In the genomic region with DNA sequence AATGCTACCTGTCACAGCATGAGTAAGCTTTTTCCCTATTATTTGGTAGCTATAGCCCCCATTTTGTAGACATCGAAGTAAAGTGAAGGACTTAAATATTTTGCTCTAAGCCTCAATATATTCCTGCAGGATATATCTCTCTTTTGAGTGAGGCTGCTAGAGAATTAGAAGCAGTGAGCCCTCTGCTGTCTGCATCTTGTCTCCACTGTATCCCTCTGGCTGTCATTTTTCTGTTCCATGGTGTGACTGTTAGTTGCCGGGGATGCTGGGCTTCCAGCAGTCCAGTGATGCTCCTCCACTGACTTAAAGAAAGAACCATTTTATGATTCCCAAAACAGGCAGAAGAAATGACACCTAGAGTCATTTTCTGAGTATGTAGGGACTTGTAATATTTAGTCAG, we compare ENCODE assay signal across 26 mouse cellular contexts.
DNase-seq lines count a peak whose midpoint lies in the region; ATAC-seq and TF ChIP-seq lines count a peak whose summit lies in the region.
"Had no signal": no experiment of that assay in that cellular context is flagged by ENCODE, and none has a peak within 500 bp of the region (broad histone marks: within the 10 kb centered on the region; RNA-seq: fewer than 3 reads in every experiment).

No protein-coding gene starts in this region.

- H3K4me2 ChIP-seq in forebrain, postnatal 0 days (ENCODE audit: low read depth) = no peak overlapping the region
- no peak overlapping the region for H3K4me2 ChIP-seq in forebrain, embryonic 14.5 days (ENCODE audit: low read length)
- no peak overlapping the region for H3K4me2 ChIP-seq in midbrain, postnatal 0 days (ENCODE audit: low read depth, low read length, poor library complexity, severe bottlenecking)
- H3K4me2 ChIP-seq in midbrain, embryonic 15.5 days = no peak overlapping the region
- H3K4me2 ChIP-seq: embryonic facial prominence, embryonic 12.5 days; forebrain, embryonic 13.5 days had no signal

- no peak for DNase-seq in forebrain, postnatal 0 days
- no peak for DNase-seq in forebrain, embryonic 14.5 days (ENCODE audit: low spot score)
- no peak for DNase-seq in layer of hippocampus, adult 2 months (ENCODE audit: low spot score in 2 of 2)
- no peak for DNase-seq in layer of hippocampus, adult 18-20 months (ENCODE audit: low spot score in 2 of 2)
- DNase-seq in midbrain, postnatal 0 days (ENCODE audit: low spot score) = no peak
- DNase-seq in brain, adult 2 months (ENCODE audit: low read depth, low spot score) = peak; percentile 53
- DNase-seq in ovary, postnatal 36 days (ENCODE audit: low spot score) = no peak
- DNase-seq: adrenal gland, adult 8-10 months; adrenal gland, postnatal 14 days; adrenal gland, postnatal 36 days; B cell, adult 2 months; cerebellum, adult 11 months; cerebellum, adult 18-20 months; cerebellum, adult 8-10 months; cerebellum, adult 9-11 months; cerebellum, postnatal 25 days had no signal

- 0 out of 2 replicates have a peak, but pooled peaks cover 4% of the 10 kb centered on the region for H3K9me3 ChIP-seq in forebrain, postnatal 0 days (ENCODE audit: low read length)
- no peaks in the 10 kb centered on the region for H3K9me3 ChIP-seq in forebrain, embryonic 14.5 days (replicated peaks; ENCODE audit: control insufficient read depth, low read length)
- no peaks in the 10 kb centered on the region for H3K9me3 ChIP-seq in midbrain, postnatal 0 days (ENCODE audit: low read length)
- no peaks in the 10 kb centered on the region for H3K9me3 ChIP-seq in midbrain, embryonic 15.5 days
- H3K9me3 ChIP-seq: embryonic facial prominence, embryonic 10.5 days; embryonic facial prominence, embryonic 12.5 days; forebrain, embryonic 13.5 days had no signal

- peak; percentile 35 for TF ChIP-seq CTCF in forebrain, postnatal 0 days (IDR thresholded peaks at IDR 0.05; ENCODE audit: low read depth)
- TF ChIP-seq CTCF in layer of hippocampus, adult 2 months (conservative IDR thresholded peaks at IDR 0.05) = peak; percentile 60
- TF ChIP-seq CTCF in midbrain, postnatal 0 days (IDR thresholded peaks at IDR 0.05) = peak; percentile 38

- no peak overlapping the region for H3K9ac ChIP-seq in forebrain, postnatal 0 days
- H3K9ac ChIP-seq in forebrain, embryonic 14.5 days (ENCODE audit: low read length) = no peak overlapping the region
- H3K9ac ChIP-seq in midbrain, postnatal 0 days (replicated peaks; ENCODE audit: low read length, poor library complexity, severe bottlenecking) = no peak overlapping the region
- no peak overlapping the region for H3K9ac ChIP-seq in midbrain, embryonic 15.5 days
- H3K9ac ChIP-seq: embryonic facial prominence, embryonic 12.5 days; forebrain, embryonic 13.5 days had no signal

- H3K36me3 ChIP-seq in forebrain, postnatal 0 days (ENCODE audit: insufficient read depth) = no peaks in the 10 kb centered on the region
- no peaks in the 10 kb centered on the region for H3K36me3 ChIP-seq in forebrain, embryonic 14.5 days (ENCODE audit: control insufficient read depth, insufficient read depth, low read length)
- no peaks in the 10 kb centered on the region for H3K36me3 ChIP-seq in midbrain, postnatal 0 days (ENCODE audit: insufficient read depth, low read length)
- no peaks in the 10 kb centered on the region for H3K36me3 ChIP-seq in midbrain, embryonic 15.5 days (replicated peaks)
- H3K36me3 ChIP-seq: embryonic facial prominence, embryonic 10.5 days; embryonic facial prominence, embryonic 12.5 days; G1E had no signal

- ATAC-seq in forebrain, postnatal 0 days = no peak
- no peak for ATAC-seq in forebrain, embryonic 14.5 days
- no peak for ATAC-seq in midbrain, postnatal 0 days (ENCODE audit: low FRiP score)
- ATAC-seq in midbrain, embryonic 15.5 days (replicated peaks) = no peak
- ATAC-seq: activated CD4-positive, CD25-positive, alpha-beta regulatory T cell, adult 4 months; CD4-positive, CD25-positive, alpha-beta regulatory T cell, adult 4 months; forebrain, embryonic 13.5 days; forebrain, embryonic 16.5 days; Patski had no signal

- H3K4me1 ChIP-seq in forebrain, postnatal 0 days (ENCODE audit: insufficient read depth) = no peaks in the 10 kb centered on the region
- no peaks in the 10 kb centered on the region for H3K4me1 ChIP-seq in forebrain, embryonic 14.5 days (ENCODE audit: control insufficient read depth, insufficient read depth, low read length)
- H3K4me1 ChIP-seq in midbrain, postnatal 0 days (ENCODE audit: insufficient read depth, low read length) = no peaks in the 10 kb centered on the region
- H3K4me1 ChIP-seq in midbrain, embryonic 15.5 days = no peaks in the 10 kb centered on the region
- H3K4me1 ChIP-seq: embryonic facial prominence, embryonic 10.5 days; embryonic facial prominence, embryonic 12.5 days; forebrain, embryonic 13.5 days had no signal

- 96% methylated on average over 2 of the region's 2 CpGs for WGBS in forebrain, postnatal 0 days
- 94% methylated on average over 2 of the region's 2 CpGs for WGBS in forebrain, embryonic 14.5 days
- 85% methylated on average over 2 of the region's 2 CpGs for WGBS in midbrain, postnatal 0 days
- 90% methylated on average over 2 of the region's 2 CpGs for WGBS in midbrain, embryonic 15.5 days

- H3K27ac ChIP-seq in forebrain, postnatal 0 days (ENCODE audit: low read depth, low read length) = no peak overlapping the region
- no peak overlapping the region for H3K27ac ChIP-seq in forebrain, embryonic 14.5 days (ENCODE audit: low read depth, low read length)
- H3K27ac ChIP-seq in layer of hippocampus, adult 2 months = no peak overlapping the region
- no peak overlapping the region for H3K27ac ChIP-seq in midbrain, postnatal 0 days (ENCODE audit: low read depth, low read length)
- H3K27ac ChIP-seq in midbrain, embryonic 15.5 days = no peak overlapping the region
- H3K27ac ChIP-seq: embryonic facial prominence, embryonic 10.5 days; embryonic facial prominence, embryonic 12.5 days; forebrain, embryonic 13.5 days had no signal

- no peak overlapping the region for H3K4me3 ChIP-seq in forebrain, postnatal 0 days (ENCODE audit: low read depth, low read length)
- H3K4me3 ChIP-seq in forebrain, embryonic 14.5 days (ENCODE audit: low read depth, low read length) = no peak overlapping the region
- no peak overlapping the region for H3K4me3 ChIP-seq in layer of hippocampus, adult 2 months
- H3K4me3 ChIP-seq in midbrain, postnatal 0 days (ENCODE audit: low read depth, low read length) = no peak overlapping the region
- H3K4me3 ChIP-seq in midbrain, embryonic 15.5 days = no peak overlapping the region
- H3K4me3 ChIP-seq: embryonic facial prominence, embryonic 10.5 days; embryonic facial prominence, embryonic 12.5 days; forebrain, embryonic 13.5 days had no signal

- no peaks in the 10 kb centered on the region for H3K27me3 ChIP-seq in forebrain, postnatal 0 days (ENCODE audit: insufficient read depth, low read length)
- H3K27me3 ChIP-seq in forebrain, embryonic 14.5 days (replicated peaks; ENCODE audit: control insufficient read depth, insufficient read depth, low read length) = no peaks in the 10 kb centered on the region
- no peaks in the 10 kb centered on the region for H3K27me3 ChIP-seq in midbrain, postnatal 0 days (ENCODE audit: insufficient read depth, low read length)
- H3K27me3 ChIP-seq in midbrain, embryonic 15.5 days (replicated peaks) = no peaks in the 10 kb centered on the region
- H3K27me3 ChIP-seq: CH12.LX; embryonic facial prominence, embryonic 12.5 days; forebrain, embryonic 13.5 days; Patski had no signal
